Mouse (Mus musculus): ENCODE measurements around the gene Lrrc47. TPM values are rescaled to one million over a fixed set of nuclear protein-coding genes. Genes with fewer than 3 reads are reported as not detected.

Gene Lrrc47
- polyA plus RNA-seq, 1 experiment from 2014 or later = 23.0 TPM

DNA sequence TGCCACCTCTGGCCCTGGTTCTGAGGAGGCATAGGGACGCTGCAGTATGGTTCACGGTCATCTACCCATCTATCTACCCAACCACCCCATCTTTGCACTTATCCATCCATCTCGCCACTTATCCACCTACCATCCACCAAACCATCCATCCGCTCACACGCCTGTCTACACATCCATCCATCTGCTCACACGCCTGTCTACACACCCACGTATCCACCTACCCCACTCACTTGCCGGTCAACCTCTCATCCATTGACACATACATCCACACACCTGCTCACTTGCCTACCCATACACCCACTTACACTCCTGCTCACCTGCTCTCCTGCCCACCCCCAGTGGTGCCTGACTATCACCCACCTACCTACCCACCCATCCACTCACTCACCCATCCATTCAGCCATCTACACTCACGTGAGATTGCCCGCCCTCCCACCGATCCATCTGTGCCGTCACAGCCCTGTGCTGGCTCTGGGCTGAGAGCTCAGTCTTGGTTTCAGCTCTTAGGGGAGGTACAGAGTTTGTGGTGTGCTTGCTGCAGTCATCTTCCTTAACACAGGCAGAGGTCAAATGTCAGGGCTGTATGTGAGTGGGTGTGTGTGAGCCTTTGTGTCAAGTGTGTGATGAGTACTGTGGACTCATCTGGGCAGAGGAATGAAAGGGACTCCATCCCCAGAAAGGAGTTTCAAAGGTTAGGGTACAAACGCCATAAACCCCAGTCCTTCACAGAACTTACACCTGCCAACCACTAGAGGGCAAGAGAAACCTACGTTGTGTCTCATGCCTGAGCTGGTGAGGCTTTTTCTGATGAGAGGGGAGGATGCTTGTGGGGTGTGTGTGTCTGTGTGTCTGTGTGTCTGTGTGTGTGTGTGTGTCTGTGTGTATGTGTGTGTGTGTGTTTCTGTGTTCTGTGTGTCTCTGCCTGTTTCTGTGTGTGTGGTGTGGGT, 53.6 kb downstream of the Lrrc47 start:
- Histone ChIP-seq H3K9me3 (replicated peaks) (no peaks in the 10 kb centered on the region), H3K4me1 (no peaks in the 10 kb centered on the region), H3K27ac (replicated peaks) (no peak overlapping the region), H3K4me3 (no peak overlapping the region), H3K27me3 (ENCODE audit: low read depth, poor library complexity, severe bottlenecking) (peaks cover 9% of the 10 kb centered on the region), H3K36me3 (no peaks in the 10 kb centered on the region)
- WGBS = 66% methylated on average over 14 of the region's 14 CpGs
- DNase-seq (ENCODE audit: low spot score) = peak; percentile 21

DNA sequence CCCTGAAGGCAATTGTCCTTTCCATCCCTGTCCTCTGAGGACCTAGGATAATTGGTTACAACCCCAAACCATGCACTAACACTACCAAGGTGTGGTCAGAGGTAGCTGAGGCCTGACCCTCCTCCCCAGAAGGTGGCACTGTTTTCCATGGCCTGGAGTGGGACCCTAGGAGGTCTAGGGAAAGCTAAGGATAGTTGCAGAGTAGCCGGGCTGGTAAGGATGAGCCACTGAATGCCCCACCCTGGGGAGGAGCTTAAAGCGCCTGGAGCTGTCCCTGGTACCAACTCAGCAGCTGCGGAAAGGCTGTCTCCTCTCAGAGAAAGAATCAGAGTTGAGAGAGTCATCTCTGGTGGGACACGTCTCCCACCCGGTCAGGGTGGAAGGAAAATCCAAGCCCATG, 59.4 kb downstream of the Lrrc47 start:
- H3K36me3 ChIP-seq = no peaks in the 10 kb centered on the region
- 0% methylated on average over 5 of the region's 5 CpGs for WGBS
- no peak overlapping the region for H3K27ac ChIP-seq (replicated peaks)
- no peaks in the 10 kb centered on the region for H3K9me3 ChIP-seq (replicated peaks)
- DNase-seq (ENCODE audit: low spot score) = peak; percentile 31
- no peak overlapping the region for H3K4me3 ChIP-seq
- H3K27me3 ChIP-seq (ENCODE audit: low read depth, poor library complexity, severe bottlenecking) = peaks cover 43% of the 10 kb centered on the region
- peaks cover 20% of the 10 kb centered on the region for H3K4me1 ChIP-seq

Other genes with a start within 250 kb of the Lrrc47 start
- gene A430005L14Rik, start 54.5 kb upstream of the Lrrc47 start, polyA plus RNA-seq (2016; fragmentation: Nextera tagmentation; extraction: Ambion mirVana) = 138 and 162 TPM in 2 replicates
- gene Dffb, start 36.6 kb upstream of the Lrrc47 start, polyA plus RNA-seq (2016; fragmentation: Nextera tagmentation; extraction: Ambion mirVana) = 13.1 and 14.3 TPM in 2 replicates
- 21.5 and 22.8 TPM in 2 replicates for gene Cep104, start 36.5 kb upstream of the Lrrc47 start, polyA plus RNA-seq (2016; fragmentation: Nextera tagmentation; extraction: Ambion mirVana)
- gene Smim1, start 14.5 kb downstream of the Lrrc47 start, polyA plus RNA-seq (2016; fragmentation: Nextera tagmentation; extraction: Ambion mirVana) = 18.4 and 21.2 TPM in 2 replicates
- not detected in 2 replicates for gene Ccdc27, start 30.9 kb downstream of the Lrrc47 start, polyA plus RNA-seq (2016; fragmentation: Nextera tagmentation; extraction: Ambion mirVana)
- 0.30 and 0.36 TPM in 2 replicates for gene Trp73, start 128.5 kb downstream of the Lrrc47 start, polyA plus RNA-seq (2016; fragmentation: Nextera tagmentation; extraction: Ambion mirVana)
- 47.2 and 53.1 TPM in 2 replicates for gene Wrap73, start 130.6 kb downstream of the Lrrc47 start, polyA plus RNA-seq (2016; fragmentation: Nextera tagmentation; extraction: Ambion mirVana)
- 120 and 129 TPM in 2 replicates for gene Tprgl, start 148.9 kb downstream of the Lrrc47 start, polyA plus RNA-seq (2016; fragmentation: Nextera tagmentation; extraction: Ambion mirVana)
- gene Megf6, start 159.0 kb downstream of the Lrrc47 start, polyA plus RNA-seq (2016; fragmentation: Nextera tagmentation; extraction: Ambion mirVana) = 21.6 and 23.4 TPM in 2 replicates